Mouse (Mus musculus) cerebellum, postnatal 36 days (tissue): Measurements from ENCODE around the gene Tpk1.

ENCODE experiments used
- DNase-seq, 2 experiments: peaks; one replicate each; pipeline ENCODE4 v3.0.0; 2021 to 2022; ENCODE audit warnings: mixed read lengths in 2 of 2

Gene Tpk1

DNA sequence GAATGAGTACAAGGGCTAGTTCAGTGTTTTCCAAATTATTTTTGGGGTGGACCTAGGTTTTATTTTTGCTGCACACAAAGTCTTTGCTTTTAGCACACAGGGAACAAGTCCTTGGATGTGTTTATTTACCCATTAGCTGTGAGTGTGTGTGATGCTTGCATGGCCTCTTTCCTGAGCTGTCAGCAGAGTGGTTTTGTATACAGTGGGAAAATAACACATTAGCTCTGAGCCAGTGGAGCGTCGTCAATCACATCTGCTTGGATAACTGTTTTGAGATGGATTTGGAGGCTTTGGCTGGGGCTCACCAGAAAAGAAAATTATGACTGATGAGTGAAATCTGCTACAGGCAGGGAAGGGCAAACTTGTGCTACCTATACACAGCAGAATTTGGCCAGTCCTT is 323.7 kb downstream of the Tpk1 start:
- DNase-seq, result no peak

DNA sequence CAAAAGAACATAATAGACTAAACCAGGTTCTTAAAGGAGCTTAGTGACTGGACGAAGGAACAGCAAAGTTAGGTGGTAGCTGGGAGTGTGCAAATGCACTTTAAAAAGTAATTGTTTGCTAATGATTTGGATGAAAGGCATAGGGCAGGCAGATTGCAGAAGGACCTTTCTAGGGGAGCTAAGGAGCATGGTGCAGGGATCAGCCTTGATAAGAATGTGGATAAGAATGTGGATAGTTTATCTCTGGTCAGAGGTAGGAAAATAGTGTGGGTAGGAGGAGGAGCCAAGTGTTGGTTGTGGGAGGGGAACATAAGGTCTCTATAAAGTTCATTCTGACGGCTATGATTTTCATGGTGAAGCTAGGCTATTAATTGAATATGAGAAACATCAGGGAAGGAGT is 327.3 kb downstream of the Tpk1 start:
- no peak for DNase-seq

DNA sequence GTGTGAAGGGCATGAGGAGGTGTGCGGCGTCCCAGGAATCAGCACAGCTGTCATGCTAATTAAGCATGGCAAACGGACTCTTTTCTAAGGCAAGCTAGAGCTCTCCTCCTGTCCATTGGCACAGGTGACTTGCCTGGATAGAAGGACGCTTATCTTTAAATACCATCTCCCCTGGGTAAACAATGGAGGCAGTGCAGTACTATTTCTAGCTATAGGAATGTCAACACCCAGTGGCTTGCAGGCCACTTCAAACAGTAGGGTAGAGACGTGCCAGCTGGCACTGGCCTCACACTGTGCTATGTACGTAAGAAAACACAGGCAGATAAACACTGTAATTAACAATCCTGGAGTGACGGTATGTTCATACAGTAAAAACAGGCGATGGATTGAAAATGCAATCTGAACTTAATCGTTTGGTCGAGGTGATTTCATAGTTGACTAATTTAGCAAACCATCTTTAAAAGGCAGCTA is 328.6 kb downstream of the Tpk1 start:
- peak; percentile 69 to 76 for DNase-seq

DNA sequence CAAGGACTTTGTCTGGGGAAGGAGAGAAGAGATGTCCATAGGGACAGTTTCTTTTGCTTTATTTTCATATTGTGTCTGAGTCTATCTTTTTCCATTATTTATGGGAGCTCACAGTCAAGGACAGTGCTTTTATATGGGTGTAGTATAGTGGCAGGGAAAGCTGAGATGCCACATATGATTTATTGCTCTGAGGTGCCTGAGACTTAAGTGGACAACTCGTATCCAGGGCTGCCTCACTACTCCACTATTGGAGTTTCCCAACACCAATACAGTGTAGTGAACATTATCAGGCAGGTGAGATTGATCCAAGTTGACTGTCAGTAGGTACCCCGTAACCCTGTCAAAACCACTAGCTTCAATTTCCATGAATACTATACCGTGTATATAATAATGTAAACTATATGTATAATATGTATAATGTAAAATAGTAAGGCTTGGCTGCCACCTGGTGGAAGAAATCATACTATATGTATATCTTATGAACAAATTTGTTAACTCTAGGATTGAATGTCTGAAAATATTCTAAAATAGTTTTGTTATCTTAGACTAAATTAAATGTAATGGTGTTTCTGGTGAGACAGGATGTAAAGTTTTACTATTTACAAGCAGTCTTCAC is 330.4 kb downstream of the Tpk1 start:
- peak in 1 of 2 experiments; percentile 20 for DNase-seq

DNA sequence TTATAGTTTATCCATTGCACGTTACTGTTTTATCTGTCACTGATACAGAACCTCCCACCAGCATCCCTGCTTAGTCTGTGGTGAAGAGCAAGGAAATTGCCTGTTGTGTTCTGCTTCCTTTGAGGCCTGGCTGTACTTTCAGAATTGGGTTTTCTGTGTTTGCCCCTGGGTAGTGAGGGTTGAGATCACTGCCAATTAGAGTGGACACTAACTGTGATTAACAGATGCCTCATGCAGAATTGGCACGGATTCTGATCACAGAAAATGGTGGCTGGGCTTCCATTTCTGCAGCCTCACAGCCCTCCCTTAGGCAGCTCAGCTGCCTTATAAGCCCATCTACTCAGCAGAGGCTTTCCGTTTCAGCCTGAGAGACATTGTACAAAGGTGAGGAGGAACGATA is 332.6 kb downstream of the Tpk1 start:
- DNase-seq, result peak; percentile 80 to 90

DNA sequence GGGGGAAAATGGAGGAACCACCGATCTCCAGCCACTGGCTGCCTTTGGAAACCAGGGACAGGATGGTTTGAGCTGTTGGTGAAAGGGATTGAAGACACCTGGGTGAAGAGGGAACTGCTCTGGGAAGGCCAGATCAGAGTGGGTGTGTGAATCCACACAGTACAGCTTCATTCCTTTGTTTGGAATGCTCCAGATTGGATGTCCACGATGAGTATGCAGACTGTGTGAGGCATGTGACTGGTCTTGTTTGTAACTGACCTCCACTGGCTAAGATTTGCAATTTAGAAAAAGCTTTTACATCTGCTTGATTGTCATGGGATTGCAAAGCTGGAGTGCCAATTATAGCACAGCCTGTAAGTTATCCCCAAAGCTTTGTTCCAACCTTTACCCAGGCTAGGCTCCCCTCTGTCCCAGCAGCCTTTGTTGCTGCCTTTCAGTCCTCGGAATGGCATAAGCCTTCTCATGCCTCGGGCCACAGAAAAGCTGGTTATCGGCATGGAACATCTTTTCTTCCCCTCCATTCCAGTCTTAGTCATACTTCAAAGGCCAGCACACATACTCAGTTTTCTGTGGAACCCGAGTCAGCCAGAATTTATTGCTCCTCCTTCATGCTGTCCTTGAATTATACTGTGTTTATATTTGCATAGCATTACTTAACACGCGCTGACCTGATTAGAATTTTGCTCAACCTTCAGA is 353.0 kb downstream of the Tpk1 start:
- DNase-seq, result no peak

DNA sequence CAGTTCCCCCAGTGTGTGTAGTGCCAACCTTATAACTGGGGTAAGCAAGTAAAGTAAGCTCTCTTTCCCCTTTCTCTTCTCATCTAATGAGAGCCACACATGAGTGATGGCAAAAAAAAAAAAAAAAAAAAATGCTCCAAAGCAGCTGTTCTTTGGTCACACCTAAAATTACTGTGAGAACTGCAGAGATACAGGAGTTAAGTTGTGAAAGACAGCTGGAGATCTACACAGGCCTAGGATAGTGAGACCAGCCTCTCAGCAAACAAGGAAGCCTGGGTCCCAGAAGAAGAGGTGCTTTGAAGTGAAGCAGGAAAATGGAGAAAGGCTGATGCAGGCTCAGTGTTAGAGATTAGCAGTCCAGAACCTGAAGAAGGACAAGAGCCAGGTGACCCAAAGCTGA is 353.5 kb downstream of the Tpk1 start:
- no peak for DNase-seq

DNA sequence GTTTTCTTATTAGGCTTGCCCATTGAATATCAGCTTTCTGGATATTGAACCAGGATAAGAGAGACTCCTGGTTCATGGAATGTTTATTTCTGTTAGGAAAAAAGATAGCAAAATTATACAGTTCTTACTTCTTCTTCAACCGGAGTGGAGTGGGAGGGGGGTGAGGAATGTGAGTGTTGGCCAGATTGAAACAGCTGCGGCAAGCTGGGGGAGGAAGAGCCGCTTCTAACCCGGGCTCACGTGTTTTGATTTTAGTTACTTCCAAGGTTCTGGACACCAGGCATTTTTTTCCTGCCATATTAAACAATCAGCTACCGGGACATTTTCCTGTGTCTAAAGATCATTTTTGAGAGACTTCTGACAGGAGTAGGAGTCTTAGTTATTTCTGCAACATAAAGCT is 356.0 kb downstream of the Tpk1 start:
- DNase-seq, result no peak

DNA sequence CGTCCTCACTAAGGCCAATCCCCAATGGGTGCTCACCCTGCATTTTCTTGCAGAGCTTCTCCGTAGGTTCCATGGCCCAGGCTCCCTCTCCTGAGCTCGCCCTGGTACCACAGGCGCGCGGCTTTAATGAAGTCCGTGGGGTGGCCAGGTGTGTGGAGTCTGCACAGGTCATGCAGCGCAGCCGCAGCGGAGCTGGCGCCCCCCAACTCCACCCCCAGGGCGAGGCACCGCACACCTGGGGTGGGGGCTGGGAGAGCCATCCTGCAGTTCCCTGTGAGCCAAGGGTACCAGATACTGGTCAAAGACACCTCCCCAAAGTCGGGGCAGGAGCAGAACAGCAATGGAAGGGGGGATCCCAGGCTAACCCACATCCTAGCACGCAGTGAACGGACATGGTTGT is 356.6 kb downstream of the Tpk1 start, which contains the start of gene Nobox:
Gene Nobox (minus strand): TSS at position 101 of the 400 bp plus-strand sequence.
- no peak for DNase-seq

DNA sequence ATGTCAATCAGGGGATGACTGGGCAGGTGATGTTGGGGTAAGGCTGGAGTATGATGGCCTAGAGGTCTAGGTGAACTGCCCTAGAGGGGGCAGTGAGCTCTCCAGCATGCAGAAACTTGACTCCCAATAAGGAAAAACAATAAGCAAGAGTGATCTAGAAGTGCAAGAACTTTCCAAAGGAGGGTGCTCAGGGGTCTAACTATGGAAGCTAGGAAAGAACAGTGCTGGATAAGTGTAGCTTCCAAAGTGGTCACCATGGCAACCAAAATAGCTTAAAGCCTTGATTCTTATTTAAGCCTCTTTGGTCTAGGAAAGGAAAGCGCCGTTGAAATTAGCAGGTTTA is 368.6 kb downstream of the Tpk1 start:
- no peak for DNase-seq

DNA sequence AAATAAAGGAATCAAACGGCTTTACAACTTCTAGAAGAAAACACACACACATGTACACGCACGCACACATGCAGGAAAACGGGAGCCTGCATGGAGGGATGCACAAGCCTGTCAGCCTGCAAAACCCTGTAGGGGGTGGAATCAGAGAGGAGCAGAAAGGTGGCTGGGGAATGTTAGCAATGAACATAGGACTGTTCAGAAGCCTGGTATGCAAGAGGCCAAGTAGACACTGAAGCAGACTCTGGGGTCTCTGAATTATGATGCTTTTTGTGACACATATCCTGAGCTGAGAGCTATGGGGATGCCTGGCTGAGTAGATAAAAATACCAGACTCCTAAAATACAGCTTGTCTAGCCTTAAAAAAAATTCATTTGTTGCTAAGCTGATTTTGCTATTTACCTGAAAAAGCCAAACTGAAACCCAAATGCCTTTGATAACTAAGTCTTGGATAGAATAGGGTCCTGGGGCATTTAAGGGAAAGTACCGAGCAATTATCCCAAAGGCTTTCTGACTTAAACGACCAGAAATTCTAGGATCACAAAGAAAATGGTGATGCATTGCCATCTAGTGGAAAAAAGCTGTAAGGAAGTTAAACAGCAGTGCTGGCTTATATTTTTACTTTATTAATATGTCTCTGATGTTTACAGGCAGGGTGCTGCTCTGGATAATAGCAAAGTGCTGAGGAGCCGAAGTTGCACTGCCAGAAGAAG is 369.1 kb downstream of the Tpk1 start:
- DNase-seq, result peak in 1 of 2 experiments; percentile 41

DNA sequence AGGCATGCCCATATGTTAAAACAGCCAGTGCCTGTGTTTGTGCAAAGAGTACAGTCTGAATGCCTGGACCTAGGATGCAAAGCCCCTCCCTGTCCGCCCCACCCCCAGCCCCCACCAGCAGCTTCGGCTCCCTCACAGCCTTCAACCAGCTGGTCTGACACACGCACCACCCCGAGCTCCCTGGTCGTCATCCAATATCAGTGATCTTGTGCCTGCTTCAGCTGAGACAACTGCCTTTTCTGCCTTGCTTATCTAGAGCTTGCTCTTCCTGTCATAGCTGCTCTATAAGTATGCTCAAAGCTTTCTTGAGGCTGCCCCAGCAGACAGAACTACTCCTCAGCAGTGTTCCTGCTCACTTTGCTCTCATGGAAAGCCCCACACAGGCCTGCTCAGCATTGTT is 370.2 kb downstream of the Tpk1 start:
- DNase-seq, result peak; percentile 32 to 41
